Mouse (Mus musculus): ENCODE data around the gene Smpd4.

DNA sequence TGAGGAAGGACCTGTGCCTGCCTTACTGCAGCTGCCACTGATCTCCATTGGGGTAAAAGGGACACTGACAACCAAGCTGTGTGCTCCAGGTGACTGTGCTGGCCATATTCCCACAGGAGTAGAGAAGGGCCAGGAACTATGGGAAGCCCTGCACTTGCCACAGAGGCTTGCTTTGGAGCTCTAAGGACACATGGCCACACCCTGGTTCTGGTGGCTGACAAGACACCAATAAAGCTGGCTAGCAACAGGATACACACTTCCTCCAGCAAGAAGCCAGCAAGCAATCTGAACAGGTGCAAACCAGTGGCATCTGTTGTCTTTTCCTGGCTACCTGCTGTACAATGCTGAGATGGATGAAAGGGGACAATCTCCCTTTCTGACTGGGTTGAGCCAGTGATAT, 50.7 kb downstream of the Smpd4 start:
- TF ChIP-seq GATA1 (IDR thresholded peaks at IDR 0.05; ENCODE audit: borderline replicate concordance, low read length) (no peak), FLI1 (IDR thresholded peaks at IDR 0.05; ENCODE audit: low read length) (no peak)

Data from megakaryocyte, embryonic 14.5 days (primary cell).